Mouse (Mus musculus): ENCODE results near the gene Vrk3. TPM values are rescaled to one million over a fixed set of nuclear protein-coding genes. Genes with fewer than 3 reads are reported as not detected.
"Not testable (repeated sequence)": the region's sequence is repeated elsewhere in the genome, so short reads cannot be mapped to it uniquely, and the experiment has no call there.

The Vrk3 gene
- polyA plus RNA-seq, 1 experiment: 18.4 TPM

DNA sequence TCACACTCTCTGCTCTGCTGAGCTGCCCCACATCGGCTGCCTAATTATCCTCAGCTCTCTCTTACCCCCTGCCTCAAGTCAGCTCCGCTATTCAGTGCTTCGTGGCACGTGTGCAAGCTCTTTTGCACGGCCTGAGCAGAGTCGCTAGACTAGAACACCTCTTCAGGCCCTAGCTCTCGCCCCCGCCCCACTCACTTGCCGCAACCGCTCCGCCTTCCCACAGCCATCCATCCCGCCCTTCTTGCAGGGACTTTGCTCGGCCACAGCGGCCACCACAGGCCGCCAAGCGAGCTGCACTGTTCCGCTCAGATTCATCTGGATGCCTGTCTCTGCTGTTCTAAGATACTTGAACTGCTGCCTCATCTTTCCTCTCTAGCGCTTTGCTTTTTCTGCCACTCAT is 3.1 kb upstream of the Vrk3 start:
- Histone ChIP-seq H3K4me1 (ENCODE audit: control insufficient read depth) (peaks cover 47% of the 10 kb centered on the region), H3K4me3 (replicated peaks) (peak overlapping the region; percentile 28), H3K27me3 (ENCODE audit: control insufficient read depth) (peaks cover 14% of the 10 kb centered on the region), H3K9me3 (ENCODE audit: control insufficient read depth, low read length) (0 out of 2 replicates have a peak, but pooled peaks cover 2% of the 10 kb centered on the region), H3K36me3 (ENCODE audit: control insufficient read depth) (peaks cover 3% of the 10 kb centered on the region)
- TF ChIP-seq GATA1 (IDR thresholded peaks at IDR 0.05; ENCODE audit: low read length): no peak
- TF ChIP-seq TAL1 (IDR thresholded peaks at IDR 0.05; ENCODE audit: low read length): no peak

DNA sequence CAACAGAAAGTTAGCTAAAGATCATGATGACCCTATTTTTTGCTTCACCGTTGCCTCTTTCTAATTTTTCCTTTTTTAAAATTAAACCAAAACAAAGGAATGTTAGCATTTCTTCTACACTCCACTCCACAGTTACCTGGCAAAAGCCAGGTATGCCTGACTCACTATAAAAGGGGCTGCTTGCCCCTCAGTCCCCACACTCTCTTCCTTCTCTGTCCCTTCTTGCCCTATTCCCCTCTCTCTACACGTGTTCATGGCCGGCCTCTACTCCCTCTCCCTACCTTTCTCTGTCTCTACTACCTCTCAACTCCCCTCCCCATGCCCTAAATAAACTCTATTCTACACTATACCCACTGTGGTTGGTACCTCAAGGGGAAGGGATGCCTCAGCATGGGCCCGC is 1.1 kb upstream of the Vrk3 start:
- Histone ChIP-seq H3K9me3 (ENCODE audit: control insufficient read depth, low read length) (0 out of 2 replicates have a peak, but pooled peaks cover under 1% of the 10 kb centered on the region), H3K36me3 (ENCODE audit: control insufficient read depth) (peaks cover 15% of the 10 kb centered on the region), H3K27me3 (ENCODE audit: control insufficient read depth) (peaks cover 14% of the 10 kb centered on the region), H3K4me1 (ENCODE audit: control insufficient read depth) (peaks cover 57% of the 10 kb centered on the region), H3K4me3 (replicated peaks) (peak overlapping the region; percentile 80)
- TF ChIP-seq TAL1 (IDR thresholded peaks at IDR 0.05; ENCODE audit: low read length): no peak
- no peak for TF ChIP-seq GATA1 (IDR thresholded peaks at IDR 0.05; ENCODE audit: low read length)

DNA sequence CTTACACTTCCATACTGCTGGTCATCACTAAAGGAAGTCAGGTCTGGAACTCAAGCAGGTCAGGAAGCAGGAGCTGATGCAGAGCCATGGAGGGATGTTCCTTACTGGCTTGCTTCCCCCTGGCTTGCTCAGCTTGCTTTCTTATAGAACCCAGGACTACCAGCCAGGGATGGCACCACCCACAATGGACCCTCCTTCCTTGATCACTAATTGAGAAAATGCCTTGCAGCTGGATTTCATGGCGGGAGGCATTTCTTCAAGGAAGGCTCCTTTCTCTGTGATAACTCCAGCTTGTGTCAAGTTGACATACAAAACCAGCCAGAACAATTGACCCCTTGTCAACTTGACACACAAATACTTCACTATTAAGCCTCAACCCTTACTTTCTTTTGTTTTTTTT is 2.7 kb downstream of the Vrk3 start, which contains the start of gene Zfp473:
Zfp473 (minus strand) TSS at position 101 of the 400 bp plus-strand sequence.
- H3K4me3 ChIP-seq (replicated peaks): peak within 1 kb of the TSS; percentile 80
- peaks cover 42% of the 10 kb centered on the region for H3K4me1 ChIP-seq (ENCODE audit: control insufficient read depth)
- not testable (repeated sequence) for H3K9me3 ChIP-seq (ENCODE audit: control insufficient read depth, low read length); H3K27me3 ChIP-seq (ENCODE audit: control insufficient read depth)
- H3K36me3 ChIP-seq (ENCODE audit: control insufficient read depth): peaks cover 53% of the 10 kb centered on the region

DNA sequence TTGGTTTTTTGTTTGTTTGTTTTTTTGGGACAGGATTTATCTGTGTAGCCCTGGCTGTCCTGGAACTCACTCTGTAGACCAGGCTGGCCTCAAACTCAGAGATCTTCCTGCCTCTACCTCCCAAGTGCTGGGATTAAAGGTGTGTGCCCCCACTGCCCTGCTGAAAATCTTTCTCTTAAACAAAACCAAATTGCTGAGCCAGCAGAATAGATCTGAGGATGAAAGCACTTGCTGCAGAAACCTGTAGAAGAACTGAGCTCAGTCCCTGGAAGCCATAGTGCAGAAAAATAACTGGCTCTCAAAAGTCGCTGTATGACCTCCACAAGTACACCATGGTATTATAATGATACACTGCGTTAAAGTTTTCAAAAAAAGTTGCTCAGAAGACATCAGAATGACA is 9.0 kb downstream of the Vrk3 start:
- peaks cover 1% of the 10 kb centered on the region for H3K4me1 ChIP-seq (ENCODE audit: control insufficient read depth)
- no peak overlapping the region for H3K4me3 ChIP-seq (replicated peaks)
- no peaks in the 10 kb centered on the region for H3K27me3 ChIP-seq (ENCODE audit: control insufficient read depth)
- peaks cover 98% of the 10 kb centered on the region for H3K36me3 ChIP-seq (ENCODE audit: control insufficient read depth)
- no peaks in the 10 kb centered on the region for H3K9me3 ChIP-seq (ENCODE audit: control insufficient read depth, low read length)
- TF ChIP-seq TAL1 (IDR thresholded peaks at IDR 0.05; ENCODE audit: low read length) (no peak), GATA1 (IDR thresholded peaks at IDR 0.05; ENCODE audit: low read length) (no peak)

DNA sequence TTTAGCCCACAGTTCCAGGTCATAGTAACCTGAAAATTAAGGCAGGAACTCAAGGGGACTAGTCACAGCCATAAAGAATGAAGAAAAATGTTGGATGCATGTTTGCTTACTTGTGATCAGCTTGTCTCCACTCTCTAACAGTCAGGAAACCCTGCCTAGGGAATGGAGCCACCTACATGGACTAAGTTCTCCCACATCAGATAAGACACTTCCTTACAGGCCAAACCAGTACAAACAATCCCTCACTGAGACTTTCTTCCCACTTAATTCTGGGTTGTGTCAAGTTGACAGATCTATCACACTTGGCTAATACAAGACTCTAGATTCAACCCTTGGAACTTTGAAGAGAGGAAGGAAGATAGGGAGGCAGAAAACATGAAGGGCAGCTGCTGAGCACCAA is 12.2 kb downstream of the Vrk3 start:
- Histone ChIP-seq H3K4me3 (replicated peaks) (no peak overlapping the region), H3K9me3 (ENCODE audit: control insufficient read depth, low read length) (no peaks in the 10 kb centered on the region), H3K27me3 (ENCODE audit: control insufficient read depth) (no peaks in the 10 kb centered on the region), H3K4me1 (ENCODE audit: control insufficient read depth) (peaks cover 5% of the 10 kb centered on the region), H3K36me3 (ENCODE audit: control insufficient read depth) (peaks cover 98% of the 10 kb centered on the region)
- no peak for TF ChIP-seq TAL1 (IDR thresholded peaks at IDR 0.05; ENCODE audit: low read length)
- peak; percentile 68 for TF ChIP-seq GATA1 (IDR thresholded peaks at IDR 0.05; ENCODE audit: low read length)

DNA sequence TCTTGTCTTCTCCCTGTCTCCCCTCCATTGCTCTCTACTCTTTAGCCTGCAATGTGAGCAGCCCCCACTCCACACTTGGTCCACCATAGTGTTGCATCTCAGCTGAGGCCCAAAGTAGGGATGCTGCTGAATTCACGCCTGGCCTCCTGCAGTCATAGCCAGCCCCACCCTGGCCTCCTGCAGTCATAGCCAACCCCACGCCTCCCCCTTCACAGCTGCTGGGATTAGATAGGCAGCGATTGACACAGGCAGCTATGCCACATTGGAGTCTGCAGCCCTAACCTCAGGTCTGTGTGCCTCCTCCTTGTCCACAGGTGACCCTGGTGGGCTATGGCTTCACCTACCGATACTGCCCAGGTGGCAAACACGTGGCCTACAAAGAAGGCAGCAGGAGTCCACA is 19.9 kb downstream of the Vrk3 start:
- Histone ChIP-seq H3K36me3 (ENCODE audit: control insufficient read depth) (peaks cover 100% of the 10 kb centered on the region), H3K9me3 (ENCODE audit: control insufficient read depth, low read length) (no peaks in the 10 kb centered on the region), H3K4me3 (replicated peaks) (peak overlapping the region; percentile 33), H3K4me1 (ENCODE audit: control insufficient read depth) (peaks cover 82% of the 10 kb centered on the region), H3K27me3 (ENCODE audit: control insufficient read depth) (no peaks in the 10 kb centered on the region)
- peak; percentile 48; the same call in 1 of the 2 replicates for TF ChIP-seq GATA1 (IDR thresholded peaks at IDR 0.05; ENCODE audit: low read length)
- TF ChIP-seq TAL1 (IDR thresholded peaks at IDR 0.05; ENCODE audit: low read length): peak; percentile 88

DNA sequence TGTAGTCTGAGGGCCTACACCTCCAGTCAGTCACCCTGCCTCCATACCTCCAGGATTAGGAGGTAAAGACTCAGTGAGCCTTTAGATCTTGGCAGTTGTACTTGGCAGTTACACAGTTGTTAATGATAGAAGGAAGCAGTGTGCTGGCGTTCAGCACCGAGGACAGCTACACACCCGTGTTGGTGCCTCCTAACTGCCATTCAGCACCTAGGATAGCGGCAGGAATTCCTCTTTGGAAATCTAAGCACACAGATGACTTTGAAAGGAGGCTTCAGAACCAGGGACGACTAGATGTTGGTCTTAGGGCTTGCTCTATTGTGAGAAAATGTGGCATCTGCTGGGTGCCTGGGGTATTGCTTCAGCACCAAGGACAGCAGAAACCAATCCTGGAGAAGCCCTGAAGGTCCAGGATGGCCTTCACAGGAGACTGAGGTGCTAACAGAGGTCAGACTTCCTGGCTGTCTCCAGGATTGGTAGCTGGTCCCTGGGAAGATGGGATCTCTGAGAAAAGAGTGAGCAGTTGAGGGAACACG is 21.9 kb downstream of the Vrk3 start:
- H3K4me3 ChIP-seq (replicated peaks): no peak overlapping the region
- H3K4me1 ChIP-seq (ENCODE audit: control insufficient read depth): peaks cover 96% of the 10 kb centered on the region
- H3K9me3 ChIP-seq (ENCODE audit: control insufficient read depth, low read length): no peaks in the 10 kb centered on the region
- H3K36me3 ChIP-seq (ENCODE audit: control insufficient read depth): peaks cover 100% of the 10 kb centered on the region
- TF ChIP-seq GATA1 (IDR thresholded peaks at IDR 0.05; ENCODE audit: low read length) (no peak), TAL1 (IDR thresholded peaks at IDR 0.05; ENCODE audit: low read length) (no peak)
- H3K27me3 ChIP-seq (ENCODE audit: control insufficient read depth): no peaks in the 10 kb centered on the region

DNA sequence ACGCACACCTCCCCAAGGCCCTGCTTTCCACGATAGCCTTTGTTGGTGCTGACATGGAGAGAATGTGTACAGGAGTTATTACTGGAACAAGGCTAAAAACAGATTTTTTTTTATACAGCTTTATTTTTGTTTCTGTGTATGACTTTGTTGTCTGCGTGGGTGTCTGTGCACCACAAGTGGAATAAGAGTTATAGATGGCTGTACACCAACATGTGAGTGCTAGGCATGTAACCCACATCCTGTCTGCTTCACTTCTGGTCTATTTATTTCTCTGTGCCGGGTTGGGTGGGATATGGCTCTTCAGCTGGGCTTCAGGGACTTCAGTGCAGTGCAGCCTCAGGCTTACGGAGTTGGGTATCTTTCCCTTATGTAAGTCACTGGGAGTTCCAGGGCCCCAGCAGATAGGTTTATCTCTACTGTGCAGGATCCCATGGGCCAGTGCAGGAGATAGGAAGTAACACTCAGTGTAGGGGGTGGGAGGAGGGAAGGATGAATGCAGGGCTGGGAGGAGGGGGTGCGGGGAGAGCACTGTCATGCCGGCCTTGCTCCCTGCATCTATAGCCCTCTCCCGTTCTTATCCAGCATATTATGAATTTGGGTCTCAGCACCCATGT is 24.5 kb downstream of the Vrk3 start:
- peaks cover 99% of the 10 kb centered on the region for H3K36me3 ChIP-seq (ENCODE audit: control insufficient read depth)
- H3K4me1 ChIP-seq (ENCODE audit: control insufficient read depth): peaks cover 97% of the 10 kb centered on the region
- H3K9me3 ChIP-seq (ENCODE audit: control insufficient read depth, low read length): no peaks in the 10 kb centered on the region
- H3K4me3 ChIP-seq (replicated peaks): peak overlapping the region; percentile 38
- peak; percentile 83 for TF ChIP-seq TAL1 (IDR thresholded peaks at IDR 0.05; ENCODE audit: low read length)
- TF ChIP-seq GATA1 (IDR thresholded peaks at IDR 0.05; ENCODE audit: low read length): peak; percentile 86
- H3K27me3 ChIP-seq (ENCODE audit: control insufficient read depth): no peaks in the 10 kb centered on the region

DNA sequence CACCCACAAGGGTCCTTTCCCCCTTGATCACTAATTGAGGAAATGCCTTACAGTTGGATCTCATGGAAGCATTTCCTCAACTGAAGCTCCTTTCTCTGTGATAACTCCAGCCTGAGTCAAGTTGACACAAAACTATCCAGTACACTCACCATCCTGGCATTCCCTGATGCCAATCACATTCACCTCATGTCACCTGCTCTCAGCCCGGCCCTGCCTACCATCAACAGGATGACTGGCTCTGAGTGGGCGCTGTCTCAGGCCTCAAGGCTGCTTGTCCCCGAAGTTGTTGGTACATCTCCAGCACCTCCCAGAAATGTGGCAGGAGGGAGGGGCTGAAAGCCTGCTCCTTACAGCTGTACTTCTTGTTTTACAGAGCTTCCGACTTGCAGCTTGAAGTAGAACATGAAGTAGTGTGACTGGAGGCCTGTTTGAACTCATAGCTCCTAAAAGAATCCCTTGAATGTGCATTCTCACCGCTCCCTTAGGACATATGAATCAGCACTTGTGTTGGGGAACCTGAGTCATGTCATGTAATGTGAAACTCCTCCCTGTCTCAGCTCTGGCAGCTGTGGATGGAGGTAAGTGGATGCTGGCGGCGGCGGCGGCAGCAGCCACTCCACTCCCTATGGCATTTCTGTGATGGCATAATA is 28.8 kb downstream of the Vrk3 start:
- TF ChIP-seq TAL1 (IDR thresholded peaks at IDR 0.05; ENCODE audit: low read length): no peak
- TF ChIP-seq GATA1 (IDR thresholded peaks at IDR 0.05; ENCODE audit: low read length): no peak

More for the DNA sequence above, 28.8 kb downstream of the Vrk3 start:
- Histone ChIP-seq H3K36me3 (ENCODE audit: control insufficient read depth) (peaks cover 70% of the 10 kb centered on the region), H3K4me1 (ENCODE audit: control insufficient read depth) (peaks cover 68% of the 10 kb centered on the region), H3K27me3 (ENCODE audit: control insufficient read depth) (no peaks in the 10 kb centered on the region), H3K9me3 (ENCODE audit: control insufficient read depth, low read length) (no peaks in the 10 kb centered on the region), H3K4me3 (replicated peaks) (peak overlapping the region; percentile 54)

Measured in erythroblast, embryonic 14.5 days (primary cell).